Mouse (Mus musculus): ENCODE measurements at regions not wholly inside any gene's neighbourhood (a gene's known extent, or its start where the extent isn't known, plus 50 kb on each side); places are given as distances from the start of the nearest gene placed in this dataset.
A peak's percentile ranks its signal among the peaks of the same experiment; 100 is the strongest.
"Not testable (repeated sequence)": the region's sequence is repeated elsewhere in the genome, so short reads cannot be mapped to it uniquely, and the experiment has no call there.

DNA sequence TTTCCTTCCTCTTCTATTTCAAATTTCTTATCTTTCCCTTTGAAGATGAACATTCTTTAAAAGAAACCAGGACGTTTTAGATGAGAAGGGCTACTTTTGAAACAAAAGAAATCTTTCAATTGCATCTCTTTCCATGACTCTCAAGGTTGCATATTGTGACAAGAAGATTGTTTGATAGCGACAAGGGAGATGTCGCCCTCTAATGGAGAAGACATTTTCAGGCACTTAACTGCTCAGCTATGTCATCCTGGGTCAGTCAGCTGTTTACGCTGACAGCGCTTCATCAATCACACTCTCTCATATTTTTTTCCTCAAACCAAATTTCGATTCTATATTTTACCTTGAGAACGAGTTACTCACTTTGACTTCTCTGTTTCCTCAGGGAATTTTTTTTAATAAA, 122.2 kb upstream of the Nabp1 start:
- no peak for DNase-seq (ENCODE audit: low read depth, low spot score)

DNA sequence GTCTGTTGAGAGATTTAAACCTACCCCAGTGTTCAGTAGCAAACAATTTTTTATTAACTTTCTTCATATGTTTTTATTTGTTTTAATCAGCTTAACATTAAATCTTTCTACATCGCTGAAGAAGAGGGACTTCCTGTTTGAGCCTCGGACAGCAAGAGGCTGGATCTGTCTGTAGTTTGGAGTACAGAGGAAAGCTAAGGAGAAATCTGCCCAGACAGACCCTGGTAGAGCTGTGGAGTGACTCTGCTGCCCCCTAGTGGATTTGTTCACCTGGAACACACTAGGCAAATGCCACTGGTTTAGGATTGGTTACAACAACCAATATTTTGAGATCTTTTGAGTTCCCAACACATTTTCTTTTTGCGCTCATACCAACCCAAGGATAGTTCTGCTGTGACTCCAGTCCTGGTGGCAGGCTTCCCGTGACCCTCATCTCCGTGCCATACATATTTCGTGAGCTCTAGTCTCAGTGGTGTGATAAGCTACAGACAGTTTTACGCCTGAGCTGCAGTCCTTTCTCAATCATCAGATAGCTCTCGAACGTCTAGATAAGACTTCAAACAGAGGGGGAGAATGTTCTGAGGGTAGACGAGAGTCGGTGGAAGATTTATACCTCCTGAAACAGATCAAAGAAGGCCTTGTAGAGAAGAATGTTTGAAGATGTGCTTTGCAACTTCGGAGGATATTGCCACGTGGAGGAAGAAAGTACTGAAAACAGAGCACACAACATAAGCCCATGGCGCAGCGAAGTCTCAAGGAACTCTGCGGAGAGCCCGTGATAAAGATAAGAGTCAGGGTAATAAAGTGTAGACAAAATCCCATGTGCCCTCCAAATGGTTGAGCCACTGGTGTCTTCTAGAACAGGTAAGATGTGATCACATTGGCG, 119.0 kb upstream of the Nabp1 start:
- DNase-seq (ENCODE audit: low read depth, low spot score): peak; percentile 79

DNA sequence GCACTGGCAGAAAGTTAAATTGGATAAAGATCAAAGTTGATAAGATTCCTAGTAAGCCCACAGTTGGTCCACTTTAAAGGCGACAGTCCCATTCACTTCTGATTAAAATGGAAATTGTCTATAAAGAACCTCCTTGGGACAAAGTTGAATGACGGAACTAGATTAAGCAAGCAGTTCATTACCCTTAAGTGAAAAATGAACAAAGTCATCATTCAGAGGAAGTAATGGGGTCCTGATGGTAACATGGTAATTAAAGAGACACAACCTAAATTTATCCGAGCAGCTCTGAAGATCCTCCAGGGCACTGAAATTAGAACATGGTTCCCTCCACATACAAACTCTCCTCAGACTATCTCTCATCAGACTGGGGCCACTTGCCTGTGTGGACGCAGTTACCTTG, 116.4 kb upstream of the Nabp1 start:
- DNase-seq (ENCODE audit: low read depth, low spot score): no peak

DNA sequence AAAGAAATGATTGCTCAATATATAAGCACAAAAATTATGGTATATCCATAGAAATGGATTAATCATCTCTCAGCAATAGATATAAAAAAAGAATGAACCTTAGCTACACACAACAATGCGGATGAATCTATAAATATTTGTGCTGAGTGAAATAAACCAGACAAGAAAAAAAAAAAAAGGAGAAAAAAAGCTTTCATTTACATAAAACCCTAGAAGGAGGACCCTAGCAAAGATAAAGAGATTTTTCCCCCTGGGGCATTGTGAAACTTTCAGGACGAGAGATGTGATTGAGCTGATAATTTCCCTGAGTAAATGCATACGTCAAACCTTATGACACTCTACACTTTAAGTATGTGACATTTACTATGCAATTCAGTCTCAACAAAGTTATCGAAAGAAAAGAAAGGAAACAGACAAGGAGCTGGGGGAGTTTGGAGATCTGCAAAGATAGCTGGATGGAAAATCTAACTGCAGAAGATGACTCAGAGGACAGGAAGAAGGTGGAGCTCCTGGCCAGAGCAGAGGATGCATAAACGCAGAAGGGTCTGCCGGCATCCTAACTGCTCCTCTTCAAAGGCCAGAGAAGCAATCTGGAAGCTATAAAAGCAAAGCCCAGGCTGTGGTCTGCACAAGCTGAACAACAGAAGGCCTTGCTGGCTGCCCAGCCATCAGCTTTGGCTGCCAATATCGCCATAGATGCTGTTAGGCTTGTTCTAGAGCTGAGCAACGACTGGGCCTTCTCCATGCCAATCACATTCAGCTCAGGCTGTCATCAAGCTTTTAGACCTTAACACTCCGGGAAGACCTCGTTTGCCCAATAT, 115.6 kb upstream of the Nabp1 start:
- DNase-seq (ENCODE audit: low read depth, low spot score): no peak

DNA sequence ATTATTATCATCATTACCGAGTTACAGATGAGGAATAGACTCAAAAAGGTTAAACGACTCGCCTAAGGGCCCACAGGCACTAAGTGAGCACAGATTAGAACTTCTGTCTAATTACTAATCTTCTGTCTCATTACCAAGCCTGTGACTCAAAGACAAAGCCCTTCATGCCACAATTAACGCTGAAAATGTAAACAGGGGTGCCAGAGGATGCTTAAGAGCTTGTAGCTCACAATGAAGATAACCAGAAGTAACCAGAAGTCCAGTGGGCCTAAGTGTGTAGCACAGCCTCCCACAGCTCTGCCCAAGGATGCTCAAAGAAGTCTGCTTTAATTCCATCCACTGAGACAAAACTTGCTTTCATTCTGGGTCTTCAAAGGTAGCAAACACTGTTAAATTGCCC, 113.7 kb upstream of the Nabp1 start:
- no peak for DNase-seq (ENCODE audit: low read depth, low spot score)

DNA sequence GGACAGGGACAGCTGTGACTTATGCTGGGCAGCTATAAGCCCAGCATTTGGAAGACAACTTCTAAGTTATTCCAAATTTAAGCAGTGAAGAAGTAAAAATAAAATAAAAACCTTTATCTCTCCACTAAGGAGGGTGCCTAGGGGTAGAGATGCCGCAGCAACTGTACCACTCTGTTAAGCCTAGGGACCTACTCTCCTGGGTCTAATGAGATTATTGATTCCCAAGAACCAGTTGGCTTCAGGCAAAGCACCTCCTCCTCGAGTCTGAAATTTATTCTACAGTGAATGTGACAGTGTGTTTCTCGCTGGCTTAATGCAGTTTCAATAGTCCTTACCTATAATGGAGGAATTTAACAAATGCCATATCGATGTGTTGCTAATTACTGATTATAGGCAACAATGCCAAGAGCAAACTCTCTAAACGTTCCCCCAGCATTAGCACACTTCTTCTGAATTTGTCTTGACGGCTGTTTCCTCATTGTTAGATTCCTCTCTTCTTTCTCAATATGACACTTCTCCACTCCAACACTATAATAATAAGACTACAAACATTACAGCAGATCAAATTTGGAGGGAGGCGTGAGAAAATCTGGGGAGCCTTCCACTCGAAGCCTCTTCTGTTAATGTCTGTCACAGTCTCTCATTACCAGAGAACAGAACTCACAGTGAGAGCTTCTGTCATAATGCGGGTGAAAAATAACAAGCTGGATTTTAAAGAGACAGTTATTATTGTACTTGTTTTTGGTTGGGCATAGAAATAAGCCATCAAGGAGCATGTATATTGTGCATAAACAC, 112.6 kb upstream of the Nabp1 start:
- no peak for DNase-seq (ENCODE audit: low read depth, low spot score)

DNA sequence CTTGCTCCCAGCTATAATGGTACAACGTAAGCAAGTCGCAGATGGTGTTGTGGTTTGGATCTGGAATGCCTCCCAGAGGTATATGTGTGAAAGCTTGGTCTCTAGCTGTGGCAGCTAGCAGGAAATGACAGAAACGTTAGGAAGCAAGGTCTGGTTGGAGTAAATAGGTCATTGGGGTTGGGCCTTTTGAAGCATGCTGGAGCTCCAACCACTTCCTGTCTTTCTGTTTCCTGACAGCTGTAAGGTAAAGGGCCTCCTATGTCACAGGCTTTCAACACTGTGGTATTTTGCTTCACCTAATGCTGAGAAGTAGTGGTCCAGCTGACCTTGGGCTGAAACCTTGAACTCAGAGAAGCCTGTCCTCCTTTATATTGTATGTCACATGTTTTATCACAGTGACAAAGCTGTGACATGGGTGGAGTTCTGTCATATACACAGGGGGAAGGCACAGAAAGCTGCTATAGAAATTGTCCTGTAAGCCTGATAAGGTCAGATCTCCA, 106.8 kb upstream of the Nabp1 start:
- DNase-seq (ENCODE audit: low read depth, low spot score): no peak

DNA sequence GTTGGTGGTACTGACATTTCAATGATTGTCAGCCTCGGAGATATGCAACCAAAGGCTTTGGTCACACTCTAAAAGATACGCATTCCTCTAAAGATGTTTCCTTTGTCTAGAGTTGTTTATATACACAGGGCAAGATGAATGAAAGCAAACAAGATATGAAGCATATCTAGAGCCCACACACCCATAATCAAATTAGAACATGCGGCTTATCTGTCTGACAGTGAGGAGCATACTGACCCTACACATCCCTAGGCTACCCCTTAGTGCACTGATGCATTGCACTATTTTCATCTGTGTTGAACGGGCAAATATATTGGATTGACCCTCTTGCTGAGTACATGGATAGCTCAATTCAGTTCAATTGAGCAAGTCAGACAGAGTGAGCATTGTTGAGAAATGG, 105.6 kb upstream of the Nabp1 start:
- no peak for DNase-seq (ENCODE audit: low read depth, low spot score)

DNA sequence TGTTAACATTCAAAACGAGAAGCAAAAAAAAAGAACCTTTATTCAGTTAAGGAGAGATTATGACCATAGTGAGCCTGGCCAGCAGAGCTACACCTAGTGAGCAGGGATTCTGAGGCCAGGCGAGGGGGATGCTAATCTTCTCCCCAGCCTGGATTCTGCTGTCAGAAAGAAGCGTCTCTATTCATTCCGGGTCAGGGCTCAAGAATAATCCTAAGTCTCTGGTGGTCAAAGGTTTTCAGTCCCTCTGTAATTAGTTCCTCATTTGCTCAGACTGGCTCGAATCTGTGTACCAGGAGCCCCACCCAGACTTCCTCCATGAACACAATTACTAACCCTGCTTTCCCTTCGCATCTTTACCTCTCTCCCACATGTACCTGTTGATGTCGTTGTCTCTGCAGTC, 101.8 kb upstream of the Nabp1 start:
- DNase-seq (ENCODE audit: low read depth, low spot score): no peak

DNA sequence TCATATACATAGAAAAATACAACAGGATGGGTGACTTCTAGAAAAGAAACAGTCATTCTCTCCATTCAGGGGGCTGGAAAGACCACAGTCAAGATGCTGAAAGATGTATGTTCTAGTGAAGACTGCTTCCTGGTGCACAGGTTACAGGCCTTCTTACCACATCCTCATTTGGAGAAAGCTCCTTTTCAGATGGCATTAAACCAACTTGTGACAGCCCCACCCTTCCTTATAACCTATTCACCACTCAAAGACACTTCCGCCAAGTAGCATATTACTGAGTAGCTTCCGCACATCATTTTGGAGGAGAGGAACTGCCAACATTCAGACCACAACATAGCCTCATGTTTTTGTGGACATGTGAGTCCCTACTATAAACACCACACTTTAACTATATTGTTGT, 99.5 kb upstream of the Nabp1 start:
- no peak for DNase-seq (ENCODE audit: low read depth, low spot score)

DNA sequence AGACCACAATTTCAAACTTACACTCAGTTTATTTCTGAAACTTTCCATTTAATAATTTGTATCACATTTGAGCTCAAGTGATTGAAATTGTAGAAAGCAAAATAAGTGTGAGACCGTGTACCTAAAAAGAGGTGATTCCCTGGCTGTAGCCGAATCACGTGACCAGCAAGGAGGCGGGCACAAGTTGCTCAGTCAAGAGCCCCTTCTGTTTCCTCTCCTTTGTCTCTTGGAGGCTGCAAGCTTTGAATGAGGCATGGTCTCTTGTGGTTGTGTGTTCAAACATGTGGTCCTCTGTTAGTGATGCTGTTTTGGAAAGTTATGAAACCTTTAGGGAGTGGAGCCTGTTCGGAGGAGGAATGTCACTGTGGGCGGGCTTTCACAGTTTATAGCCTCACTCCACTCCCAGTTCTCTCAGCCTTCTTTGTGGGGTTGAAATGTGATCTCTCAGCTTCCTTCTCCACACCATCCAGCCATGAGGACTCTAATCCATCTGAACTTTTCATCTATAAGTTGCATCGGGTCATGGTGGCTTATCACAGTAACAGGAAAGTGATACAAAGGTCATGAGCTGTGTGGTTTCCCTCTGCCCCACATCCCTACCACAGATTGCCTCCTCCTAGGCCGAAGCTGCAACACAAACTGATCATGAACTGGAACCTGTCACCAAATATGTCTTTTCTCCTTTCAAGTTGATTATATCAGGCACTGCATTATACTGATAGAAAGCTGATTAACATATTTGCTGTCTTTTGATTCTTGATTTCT, 94.3 kb upstream of the Nabp1 start:
- no peak for DNase-seq (ENCODE audit: low read depth, low spot score)

DNA sequence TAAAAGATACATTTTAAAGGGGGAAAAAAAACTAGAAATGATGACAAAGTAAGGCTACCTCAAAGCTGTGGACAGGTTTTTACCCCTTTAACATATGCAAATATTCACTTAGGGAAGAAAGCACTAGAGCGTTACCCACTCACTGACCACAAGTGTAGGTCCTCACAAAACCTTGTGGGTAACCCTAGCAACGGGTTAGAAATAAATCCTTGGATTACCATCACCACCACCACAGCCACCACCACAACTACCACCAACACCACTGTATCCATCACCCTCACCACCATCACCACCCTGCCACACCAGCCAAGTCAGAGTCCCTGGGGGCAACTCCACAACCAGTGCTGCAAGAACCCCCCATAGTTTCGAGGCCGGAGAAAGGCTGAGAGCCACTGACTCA, 91.4 kb upstream of the Nabp1 start:
- DNase-seq (ENCODE audit: low read depth, low spot score): no peak

DNA sequence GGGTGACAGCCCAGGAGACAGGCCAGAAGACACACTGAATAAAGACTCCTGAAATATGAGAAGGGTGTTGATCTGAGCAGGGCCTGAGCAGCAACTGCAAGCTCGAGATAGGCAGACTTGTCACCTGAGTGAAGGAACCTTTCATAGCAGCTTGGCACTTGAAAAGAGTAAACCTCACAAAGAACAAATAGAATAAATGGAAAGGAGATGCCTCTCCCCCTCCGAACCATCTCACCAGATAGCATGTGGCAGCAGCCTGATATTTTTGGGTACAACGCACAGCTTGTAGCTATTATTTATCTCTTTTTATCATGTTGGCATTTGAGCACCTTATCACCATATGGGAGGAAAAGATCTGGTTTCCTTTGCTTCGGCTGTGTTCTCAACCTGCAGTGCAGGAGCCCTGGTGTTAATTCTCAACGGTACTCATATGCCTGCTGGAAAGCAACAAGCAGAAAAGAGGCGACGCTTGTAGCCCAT, 88.0 kb upstream of the Nabp1 start:
- DNase-seq (ENCODE audit: low read depth, low spot score): no peak

DNA sequence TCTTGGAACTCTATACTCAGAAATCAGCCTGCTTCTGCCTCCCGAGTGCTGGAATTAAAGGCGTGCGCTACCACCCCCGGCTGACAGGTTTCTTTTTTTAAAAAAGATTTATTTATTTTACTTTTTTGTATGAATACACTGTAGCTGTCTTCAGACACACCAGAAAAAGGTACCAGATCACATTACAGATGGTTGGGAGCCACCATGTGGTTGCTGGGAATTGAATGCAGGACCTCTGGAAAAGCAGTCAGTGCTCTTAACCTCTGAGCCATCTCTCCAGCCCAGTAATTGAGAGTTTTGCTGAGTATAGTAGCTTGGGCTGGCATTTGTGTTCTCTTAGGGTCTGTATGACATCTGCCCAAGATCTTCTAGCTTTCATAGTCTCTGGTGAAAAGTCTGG, 78.4 kb upstream of the Nabp1 start:
- not testable (repeated sequence) for DNase-seq (ENCODE audit: low read depth, low spot score)

DNA sequence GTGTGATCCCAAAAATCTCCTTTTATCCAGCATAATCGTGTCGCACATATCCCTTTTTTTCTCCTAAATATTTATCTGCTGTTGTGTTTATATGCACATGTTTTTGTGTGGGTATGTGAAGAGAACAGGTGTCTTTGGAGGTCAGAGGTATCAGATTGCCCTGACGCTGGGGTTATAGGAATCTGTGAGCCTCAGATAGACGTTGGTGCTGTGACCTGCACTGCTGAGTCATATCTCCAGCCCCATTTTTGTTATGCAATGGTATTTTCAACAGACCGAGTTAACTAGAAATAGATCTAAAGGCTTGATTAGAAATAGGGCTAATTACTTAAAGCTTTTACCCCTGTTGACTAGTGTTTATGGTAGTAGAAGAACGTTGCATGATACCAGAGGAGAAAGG, 75.5 kb upstream of the Nabp1 start:
- DNase-seq (ENCODE audit: low read depth, low spot score): no peak

DNA sequence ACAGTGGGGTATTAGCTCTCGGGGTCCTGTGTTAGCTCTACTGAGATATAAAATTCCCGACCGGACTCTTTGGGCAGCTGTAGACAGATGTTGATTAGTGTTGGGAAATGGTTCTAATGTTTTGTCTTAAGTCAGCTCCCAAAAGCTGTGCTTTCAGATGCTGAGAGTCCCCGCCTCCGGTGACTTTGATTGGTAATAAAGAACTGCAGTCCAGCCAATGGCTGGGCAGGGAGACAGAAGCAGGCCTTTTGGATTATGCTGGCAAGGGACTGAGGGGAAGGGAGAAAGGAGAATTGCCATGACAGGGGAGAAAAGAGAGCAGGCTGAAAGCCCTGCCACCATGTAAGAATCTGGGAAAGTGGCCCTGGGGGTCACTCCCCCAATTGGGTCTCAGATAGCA, 73.4 kb upstream of the Nabp1 start:
- DNase-seq (ENCODE audit: low read depth, low spot score): no peak

DNA sequence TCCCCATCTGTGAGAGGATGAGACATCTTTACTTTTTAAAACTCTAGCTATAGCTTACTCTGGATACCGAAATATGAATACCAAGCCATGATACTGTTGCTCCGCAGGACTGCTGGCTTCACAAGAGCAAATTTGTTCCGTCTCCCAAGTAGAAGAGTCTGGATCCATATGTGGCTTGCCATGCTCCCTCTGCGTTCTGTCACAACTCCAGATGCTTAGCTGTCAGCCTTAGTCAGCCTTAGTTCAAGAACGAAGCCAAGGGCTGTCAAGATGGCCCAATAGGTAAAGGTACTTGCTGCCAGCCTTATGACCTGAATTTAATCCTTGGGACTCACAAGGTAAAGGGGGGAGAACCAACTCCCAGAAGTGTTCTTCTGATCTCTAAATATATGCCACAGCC, 64.6 kb upstream of the Nabp1 start:
- no peak for DNase-seq (ENCODE audit: low read depth, low spot score)

DNA sequence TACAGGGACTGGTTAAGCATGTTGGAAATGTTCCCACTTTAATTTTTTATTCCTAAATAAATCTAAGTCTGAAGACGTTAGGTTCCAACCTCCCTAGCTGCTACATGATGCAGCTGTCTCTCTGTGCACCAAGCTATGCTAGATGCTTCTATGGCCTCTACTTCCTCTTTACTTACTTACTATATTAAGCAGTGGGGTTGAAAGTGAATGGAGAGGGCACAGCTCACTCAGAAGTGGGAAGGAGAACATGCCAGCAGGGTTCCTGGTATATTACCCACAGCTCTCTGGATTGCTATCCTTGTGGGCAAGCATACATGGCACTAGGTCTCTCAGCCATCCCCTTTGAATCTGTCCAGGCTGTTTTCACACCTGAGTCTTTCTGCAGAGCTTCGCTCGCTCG, 61.4 kb upstream of the Nabp1 start:
- DNase-seq (ENCODE audit: low read depth, low spot score): no peak

DNA sequence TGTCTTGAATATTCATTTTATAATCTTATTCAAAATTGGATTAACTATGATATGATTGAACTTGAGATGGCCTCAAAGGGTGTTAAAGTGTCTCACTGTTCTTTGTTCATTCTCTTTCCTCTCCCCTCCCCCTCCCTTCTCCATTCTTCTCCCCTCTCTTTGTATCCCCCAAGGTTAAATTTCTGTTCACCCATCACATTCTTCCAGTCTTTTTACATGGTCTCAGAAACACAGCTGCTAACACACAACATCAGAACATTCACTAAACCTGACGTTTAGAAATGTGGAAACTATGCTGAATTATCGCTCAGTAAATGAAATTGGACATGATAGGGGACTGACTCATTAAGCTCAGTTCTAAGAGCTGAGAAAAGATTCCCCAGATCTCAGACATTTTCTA, 60.6 kb upstream of the Nabp1 start:
- DNase-seq (ENCODE audit: low read depth, low spot score): no peak

DNA sequence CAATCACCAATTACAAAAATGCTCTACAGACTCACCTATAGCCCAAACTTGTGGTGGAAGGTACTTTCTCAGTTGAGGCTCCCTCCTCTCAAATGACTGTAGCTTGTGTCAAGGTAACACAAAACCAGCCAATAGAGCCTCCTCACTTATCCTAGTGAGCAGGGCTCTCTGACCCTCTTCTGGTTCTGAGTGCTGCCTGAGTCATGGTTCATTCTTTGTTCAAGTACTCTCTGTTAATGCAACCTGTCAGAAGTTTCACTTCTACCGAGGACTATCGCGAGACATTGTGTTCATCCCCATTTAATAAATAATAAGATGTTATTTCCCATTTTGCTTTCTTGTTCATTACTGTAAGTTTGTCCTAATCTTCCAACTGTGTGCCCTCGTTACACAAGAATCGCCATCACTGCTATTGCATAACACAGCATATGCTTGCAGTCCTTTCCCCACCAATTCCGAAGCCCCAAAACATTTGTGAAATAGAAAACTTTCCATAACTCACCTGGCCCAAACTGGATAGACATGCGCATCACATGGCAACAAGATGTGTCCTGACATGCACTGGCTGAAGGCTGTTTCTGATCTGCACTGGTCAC, 59.6 kb upstream of the Nabp1 start:
- DNase-seq (ENCODE audit: low read depth, low spot score): no peak

DNA sequence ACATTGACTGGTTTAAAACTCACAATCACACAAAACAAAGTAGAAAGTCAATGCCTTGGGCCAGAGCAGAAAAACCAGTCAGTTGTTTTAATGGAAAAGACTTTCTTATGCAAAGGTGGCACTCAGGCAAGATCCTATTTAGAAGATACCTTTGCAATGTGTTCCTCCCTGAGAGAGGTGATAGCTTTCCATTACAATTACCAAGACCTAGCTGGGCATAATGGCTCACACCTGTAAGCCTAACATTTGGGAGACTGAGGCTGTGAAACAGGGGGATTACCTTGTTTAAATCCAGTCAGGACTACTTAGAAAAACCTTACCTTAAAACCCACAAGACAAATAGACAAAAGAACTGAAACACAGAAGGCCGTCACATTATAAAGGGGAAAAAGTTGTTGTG, 57.9 kb upstream of the Nabp1 start:
- no peak for DNase-seq (ENCODE audit: low read depth, low spot score)

Measured in embryo, embryonic 11.5 days (tissue).